Mouse (Mus musculus): ENCODE data around the gene Itprid1.

Gene Itprid1

GRCm38 (mm10) chr6:55836650-55837320 is at the start of gene Itprid1:
TSS of gene Itprid1 (plus strand) at chr6:55836895.
- peak in 1 of 2 experiments; percentile 22 for DNase-seq (ENCODE audit: low spot score in 2 of 2)

GRCm38 (mm10) chr6:55789557-55789956 is 47.1 kb upstream of the Itprid1 start:
- DNase-seq (ENCODE audit: low spot score in 2 of 2) = no peak

- peak in 1 of 2 experiments; percentile 41 for DNase-seq (ENCODE audit: low spot score in 2 of 2)
Observed at GRCm38 (mm10) chr6:55791852-55792496, 44.7 kb upstream of the Itprid1 start.

- DNase-seq (ENCODE audit: low spot score in 2 of 2) = peak in 1 of 2 experiments; percentile 62
Observed at GRCm38 (mm10) chr6:55792536-55792935, 44.2 kb upstream of the Itprid1 start.

- DNase-seq (ENCODE audit: low spot score in 2 of 2) = no peak
Observed at GRCm38 (mm10) chr6:55802686-55803085, 34.0 kb upstream of the Itprid1 start.

GRCm38 (mm10) chr6:55803357-55803756 is 33.3 kb upstream of the Itprid1 start:
- no peak for DNase-seq (ENCODE audit: low spot score in 2 of 2)

- peak in 1 of 2 experiments; percentile 73 for DNase-seq (ENCODE audit: low spot score in 2 of 2)
Observed at GRCm38 (mm10) chr6:55803991-55804680, 32.6 kb upstream of the Itprid1 start.

- DNase-seq (ENCODE audit: low spot score in 2 of 2) = no peak
Observed at GRCm38 (mm10) chr6:55804681-55805000, 32.1 kb upstream of the Itprid1 start.

- peak in 1 of 2 experiments; percentile 73 for DNase-seq (ENCODE audit: low spot score in 2 of 2)
Observed at GRCm38 (mm10) chr6:55805291-55806137, 31.2 kb upstream of the Itprid1 start.

GRCm38 (mm10) chr6:55806537-55806936 is 30.2 kb upstream of the Itprid1 start:
- peak in 1 of 2 experiments; percentile 47 for DNase-seq (ENCODE audit: low spot score in 2 of 2)

- no peak for DNase-seq (ENCODE audit: low spot score in 2 of 2)
Observed at GRCm38 (mm10) chr6:55808692-55809091, 28.0 kb upstream of the Itprid1 start.

GRCm38 (mm10) chr6:55811153-55811552 is 25.5 kb upstream of the Itprid1 start:
- peak in 1 of 2 experiments; percentile 83 for DNase-seq (ENCODE audit: low spot score in 2 of 2)

GRCm38 (mm10) chr6:55812353-55812752 is 24.3 kb upstream of the Itprid1 start:
- no peak for DNase-seq (ENCODE audit: low spot score in 2 of 2)

GRCm38 (mm10) chr6:55814184-55814926 is 22.3 kb upstream of the Itprid1 start:
- peak in 1 of 2 experiments; percentile 63 for DNase-seq (ENCODE audit: low spot score in 2 of 2)

GRCm38 (mm10) chr6:55816911-55817310 is 19.8 kb upstream of the Itprid1 start:
- DNase-seq (ENCODE audit: low spot score in 2 of 2) = no peak

- DNase-seq (ENCODE audit: low spot score in 2 of 2) = no peak
Observed at GRCm38 (mm10) chr6:55829722-55830121, 7.0 kb upstream of the Itprid1 start.

- no peak for DNase-seq (ENCODE audit: low spot score in 2 of 2)
Observed at GRCm38 (mm10) chr6:55852589-55852988, 15.9 kb downstream of the Itprid1 start.

- peak in 1 of 2 experiments; percentile 61 for DNase-seq (ENCODE audit: low spot score in 2 of 2)
Observed at GRCm38 (mm10) chr6:55856085-55856484, 19.4 kb downstream of the Itprid1 start.

GRCm38 (mm10) chr6:55865206-55865605 is 28.5 kb downstream of the Itprid1 start:
- DNase-seq (ENCODE audit: low spot score in 2 of 2) = peak in 1 of 2 experiments; percentile 12

- peak in 1 of 2 experiments; percentile 22 for DNase-seq (ENCODE audit: low spot score in 2 of 2)
Observed at GRCm38 (mm10) chr6:55879356-55879960, 42.8 kb downstream of the Itprid1 start.

GRCm38 (mm10) chr6:55880886-55881285 is 44.2 kb downstream of the Itprid1 start:
- peak in 1 of 2 experiments; percentile 12 for DNase-seq (ENCODE audit: low spot score in 2 of 2)

Data from left cerebral cortex, adult 9 months (tissue).